Mouse (Mus musculus): ENCODE results near the gene Padi4.

Gene Padi4

GRCm38 (mm10) chr4:140788264-140788663 is 14.2 kb upstream of the Padi4 start:
- DNase-seq (ENCODE audit: low spot score): no peak

- no peak for DNase-seq (ENCODE audit: low spot score)
Observed at GRCm38 (mm10) chr4:140787414-140787813, 13.4 kb upstream of the Padi4 start.

GRCm38 (mm10) chr4:140785217-140785616 is 11.2 kb upstream of the Padi4 start:
- DNase-seq (ENCODE audit: low spot score): no peak

DNA sequence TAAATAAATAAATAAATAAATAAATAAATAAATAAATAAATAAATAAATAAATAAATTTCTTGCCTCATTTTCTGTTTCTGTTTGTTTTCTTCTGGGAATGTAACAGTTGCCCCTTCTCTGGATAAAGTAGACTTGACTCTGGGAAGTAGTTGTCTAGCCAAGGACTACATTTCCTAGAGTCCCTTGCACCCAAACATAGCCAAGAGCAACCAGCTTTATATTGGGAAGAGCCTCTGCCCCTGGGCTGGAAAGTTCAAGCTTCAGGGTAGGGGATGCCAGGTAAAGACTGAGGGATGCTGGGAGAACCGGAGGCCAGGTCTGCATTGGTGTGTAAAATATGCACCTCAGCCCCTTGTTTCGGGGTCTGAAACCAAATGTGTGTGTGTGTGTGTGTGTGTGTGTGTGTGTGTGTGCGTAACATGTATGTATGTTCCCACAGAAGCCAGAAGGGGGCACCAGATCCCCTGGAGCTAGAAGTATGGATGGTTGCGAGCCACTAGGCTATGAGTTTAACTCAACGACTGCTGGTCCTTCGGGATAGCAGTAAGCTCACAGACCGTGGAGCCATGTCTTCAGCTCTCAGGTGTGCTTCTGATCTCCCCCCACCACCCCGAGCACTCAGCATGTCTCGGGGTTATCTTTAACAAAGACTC is 10.4 kb upstream of the Padi4 start:
- no peak for DNase-seq (ENCODE audit: low spot score)

DNA sequence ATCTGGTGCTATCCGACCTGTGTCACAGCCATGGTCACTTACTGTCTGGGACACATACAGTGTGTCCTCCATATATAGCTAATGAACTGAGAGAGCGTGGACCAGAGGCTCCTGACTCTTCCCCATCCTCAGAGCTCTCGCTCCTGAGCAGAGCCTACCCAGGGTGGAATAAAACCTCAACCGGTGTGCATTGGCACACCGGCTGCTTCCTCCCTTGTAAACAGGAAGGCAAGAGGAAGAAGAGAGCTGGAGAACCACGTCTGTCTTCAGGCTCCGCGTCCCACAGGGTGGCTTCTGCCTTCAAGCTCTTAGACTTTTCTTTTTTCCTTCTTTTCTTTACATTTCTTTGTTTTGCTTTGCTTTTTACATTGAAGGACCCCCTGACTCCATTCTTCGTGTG is 8.8 kb upstream of the Padi4 start:
- DNase-seq (ENCODE audit: low spot score): no peak

- no peak for DNase-seq (ENCODE audit: low spot score)
Observed at GRCm38 (mm10) chr4:140780507-140780906, 6.5 kb upstream of the Padi4 start.

DNA sequence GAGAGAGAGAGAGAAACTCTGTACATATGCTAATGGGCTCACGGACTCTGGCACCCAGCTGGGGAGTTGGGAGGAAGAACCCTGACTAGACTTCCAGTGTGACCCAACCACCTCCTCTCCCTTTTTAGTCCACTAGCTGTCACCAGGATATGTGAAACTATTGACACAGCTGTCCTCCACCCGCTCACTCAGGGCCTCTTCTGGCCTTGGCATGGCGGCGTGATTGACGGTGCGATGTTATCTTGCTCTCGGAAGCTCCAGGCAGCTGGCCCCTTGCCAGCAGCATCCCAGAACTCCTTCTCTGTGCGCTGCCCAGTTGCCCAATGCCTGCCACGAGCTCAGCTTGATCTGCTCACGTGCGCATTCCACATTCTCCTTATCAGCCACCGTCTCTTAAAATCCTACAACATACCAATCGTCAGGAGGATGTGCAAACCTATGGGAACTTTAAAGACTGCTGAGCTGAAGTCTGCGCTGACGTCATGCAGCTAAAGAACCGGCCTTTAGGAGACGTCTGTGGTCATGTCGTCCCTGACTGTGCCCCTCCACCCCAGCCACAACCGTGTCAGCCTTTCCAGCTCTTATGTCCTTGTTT is 5.9 kb upstream of the Padi4 start:
- DNase-seq (ENCODE audit: low spot score): no peak

- no peak for DNase-seq (ENCODE audit: low spot score)
Observed at GRCm38 (mm10) chr4:140776623-140777022, 2.6 kb upstream of the Padi4 start.

- DNase-seq (ENCODE audit: low spot score): no peak
Observed at GRCm38 (mm10) chr4:140775876-140776275, 1.8 kb upstream of the Padi4 start.

DNA sequence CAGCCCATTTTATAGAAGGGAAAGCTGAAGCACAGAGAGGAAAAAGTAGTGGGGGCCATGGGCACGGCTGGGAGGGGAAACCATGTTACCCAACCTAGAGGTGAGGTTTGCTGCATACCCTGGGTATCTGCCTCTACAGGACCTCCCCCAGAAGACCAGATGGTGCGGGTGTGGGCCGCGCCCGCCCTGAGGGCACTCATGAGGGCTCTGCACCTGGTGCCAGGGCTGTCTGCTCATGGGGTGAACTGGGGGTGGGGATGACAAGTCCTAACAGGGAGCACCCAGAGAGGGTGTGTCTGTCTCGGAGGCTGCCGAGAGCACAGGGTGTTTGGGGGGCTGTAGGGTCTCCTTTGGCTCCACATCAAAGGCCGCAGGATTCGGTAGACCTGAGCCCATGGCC is 857 bp upstream of the Padi4 start:
- no peak for DNase-seq (ENCODE audit: low spot score)

- no peak for DNase-seq (ENCODE audit: low spot score)
Observed at GRCm38 (mm10) chr4:140771091-140771490, 2.9 kb downstream of the Padi4 start.

DNA sequence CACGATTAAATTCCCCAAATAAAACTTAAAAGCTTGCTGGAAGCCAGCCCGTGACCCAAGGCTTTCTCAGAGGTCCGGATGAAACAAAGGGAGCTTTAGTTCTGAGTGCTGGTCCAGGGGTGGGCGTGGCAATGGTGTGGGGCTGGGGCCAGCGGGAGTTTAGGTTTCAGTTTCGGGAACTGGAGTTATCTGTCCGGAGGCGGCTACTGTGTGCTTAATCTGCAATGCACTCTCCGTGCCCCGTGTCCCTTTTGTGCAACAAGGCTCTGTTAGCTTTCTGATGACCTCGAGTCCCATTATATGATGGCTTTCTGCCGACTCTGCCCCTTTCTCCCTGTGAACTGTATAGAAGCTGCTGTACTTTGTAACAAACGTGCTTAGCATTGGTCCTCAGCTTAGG is 3.6 kb downstream of the Padi4 start:
- no peak for DNase-seq (ENCODE audit: low spot score)

DNA sequence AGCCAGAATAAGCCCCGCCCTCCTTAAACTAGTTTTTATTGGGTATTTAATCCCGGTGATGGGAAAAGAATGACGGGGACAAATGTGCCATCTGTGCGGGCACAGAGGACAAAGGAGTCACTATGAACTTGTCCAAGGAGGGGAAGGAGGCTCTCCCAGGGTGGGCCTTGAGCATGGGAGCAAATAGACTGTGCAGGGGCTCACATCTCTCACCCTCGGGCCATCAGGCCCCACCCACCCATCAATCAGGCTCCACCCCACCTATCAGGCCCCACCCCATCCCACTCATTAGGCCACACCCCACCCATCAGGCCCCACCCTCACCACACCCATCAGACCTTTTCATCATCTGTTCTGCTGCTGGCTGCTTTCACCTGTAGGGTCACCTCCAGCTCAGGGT is 5.1 kb downstream of the Padi4 start:
- no peak for DNase-seq (ENCODE audit: low spot score)

- no peak for DNase-seq (ENCODE audit: low spot score)
Observed at GRCm38 (mm10) chr4:140765936-140766335, 8.1 kb downstream of the Padi4 start.

GRCm38 (mm10) chr4:140763158-140763557 is 10.9 kb downstream of the Padi4 start:
- peak; percentile 45 for DNase-seq (ENCODE audit: low spot score)

GRCm38 (mm10) chr4:140761601-140762000 is 12.4 kb downstream of the Padi4 start:
- no peak for DNase-seq (ENCODE audit: low spot score)

GRCm38 (mm10) chr4:140755811-140756210 is 18.2 kb downstream of the Padi4 start:
- DNase-seq (ENCODE audit: low spot score): no peak

GRCm38 (mm10) chr4:140753366-140753765 is 20.7 kb downstream of the Padi4 start:
- DNase-seq (ENCODE audit: low spot score): no peak

DNA sequence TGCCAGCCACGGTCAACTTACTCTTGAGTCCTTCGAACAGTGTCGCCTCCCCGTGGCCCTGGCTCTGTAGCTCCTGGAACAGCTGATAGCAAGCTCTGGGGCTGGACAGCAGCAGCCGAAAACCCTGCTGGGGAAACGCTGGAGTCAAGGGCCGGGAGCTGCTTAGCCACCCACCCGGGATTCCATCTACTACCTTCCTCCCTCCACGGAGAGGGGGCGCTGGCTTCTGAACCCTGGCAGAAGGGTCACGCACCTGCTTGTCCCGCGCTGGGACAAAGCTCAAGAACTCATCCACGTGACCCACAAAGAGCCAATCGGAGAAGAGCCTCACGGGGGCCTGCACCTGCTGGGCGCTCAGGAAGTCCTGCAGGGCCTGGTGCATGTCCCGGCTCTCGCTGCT is 23.7 kb downstream of the Padi4 start:
- no peak for DNase-seq (ENCODE audit: low spot score)

- no peak for DNase-seq (ENCODE audit: low spot score)
Observed at GRCm38 (mm10) chr4:140747978-140748377, 26.1 kb downstream of the Padi4 start.

DNA sequence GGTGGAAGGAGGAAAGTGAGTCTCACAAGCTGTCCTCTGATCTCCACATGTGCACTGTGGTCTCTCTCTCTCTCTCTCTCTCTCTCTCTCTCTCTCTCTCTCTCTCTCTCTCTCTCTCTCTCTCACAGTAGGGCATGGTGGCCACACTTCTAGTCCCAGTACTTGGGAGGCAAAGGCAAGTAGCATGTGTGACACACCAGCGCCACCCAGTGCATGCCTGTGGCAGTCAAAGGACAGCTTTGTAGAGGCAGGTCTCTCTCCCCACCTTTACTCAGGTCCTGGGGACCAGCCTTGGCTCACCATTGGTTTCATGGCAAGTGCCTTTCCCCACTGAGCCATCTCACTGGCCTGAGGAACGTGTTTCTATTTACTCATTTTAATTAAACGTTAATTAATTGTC is 29.4 kb downstream of the Padi4 start:
- no peak for DNase-seq (ENCODE audit: low spot score)

- no peak for DNase-seq (ENCODE audit: low spot score)
Observed at GRCm38 (mm10) chr4:140743086-140743485, 30.9 kb downstream of the Padi4 start.

- no peak for DNase-seq (ENCODE audit: low spot score)
Observed at GRCm38 (mm10) chr4:140742543-140742942, 31.5 kb downstream of the Padi4 start, which contains the start of gene Padi6. Padi6 (minus strand) TSS chr4:140742643.

- DNase-seq (ENCODE audit: low spot score): no peak
Observed at GRCm38 (mm10) chr4:140741401-140741800, 32.6 kb downstream of the Padi4 start.
